Mouse (Mus musculus): ENCODE measurements around the gene Tmem39a.

Tmem39a gene

GRCm38 (mm10) chr16:38558221-38558748 lies at the start of gene Tmem39a:
Gene Tmem39a, plus strand, starts transcription at chr16:38558698.
- no peak for DNase-seq (ENCODE audit: low spot score)

- DNase-seq (ENCODE audit: low spot score): no peak
Measured at GRCm38 (mm10) chr16:38510846-38511245, 47.7 kb upstream of the Tmem39a start.

- DNase-seq (ENCODE audit: low spot score): no peak
Measured at GRCm38 (mm10) chr16:38519140-38519539, 39.4 kb upstream of the Tmem39a start.

GRCm38 (mm10) chr16:38521211-38521987 lies 37.1 kb upstream of the Tmem39a start:
- DNase-seq (ENCODE audit: low spot score): no peak

- peak; percentile 80 for DNase-seq (ENCODE audit: low spot score)
Measured at GRCm38 (mm10) chr16:38522129-38523084, 36.1 kb upstream of the Tmem39a start, which contains the start of gene Timmdc1. Gene Timmdc1, minus strand, starts transcription at chr16:38522663.

GRCm38 (mm10) chr16:38526264-38526663 lies 32.2 kb upstream of the Tmem39a start:
- no peak for DNase-seq (ENCODE audit: low spot score)

- peak; percentile 40 for DNase-seq (ENCODE audit: low spot score)
Measured at GRCm38 (mm10) chr16:38536544-38537146, 21.9 kb upstream of the Tmem39a start.

- DNase-seq (ENCODE audit: low spot score): no peak
Measured at GRCm38 (mm10) chr16:38538716-38539380, 19.6 kb upstream of the Tmem39a start.

GRCm38 (mm10) chr16:38548000-38548399 lies 10.5 kb upstream of the Tmem39a start:
- no peak for DNase-seq (ENCODE audit: low spot score)

GRCm38 (mm10) chr16:38549479-38550396 lies 8.8 kb upstream of the Tmem39a start, which contains the start of gene Poglut1:
Gene Poglut1, minus strand, starts transcription at chr16:38550258.
- peak; percentile 66 for DNase-seq (ENCODE audit: low spot score)

- DNase-seq (ENCODE audit: low spot score): no peak
Measured at GRCm38 (mm10) chr16:38555988-38556387, 2.5 kb upstream of the Tmem39a start.

GRCm38 (mm10) chr16:38562131-38562967 lies 3.9 kb downstream of the Tmem39a start:
- DNase-seq (ENCODE audit: low spot score): peak; percentile 89

GRCm38 (mm10) chr16:38562968-38563327 lies 4.5 kb downstream of the Tmem39a start:
- no peak for DNase-seq (ENCODE audit: low spot score)

GRCm38 (mm10) chr16:38563516-38563915 lies 5.0 kb downstream of the Tmem39a start:
- no peak for DNase-seq (ENCODE audit: low spot score)

- DNase-seq (ENCODE audit: low spot score): no peak
Measured at GRCm38 (mm10) chr16:38568192-38568591, 9.7 kb downstream of the Tmem39a start.

- no peak for DNase-seq (ENCODE audit: low spot score)
Measured at GRCm38 (mm10) chr16:38571481-38571880, 13.0 kb downstream of the Tmem39a start.

GRCm38 (mm10) chr16:38584761-38585160 lies 26.3 kb downstream of the Tmem39a start:
- DNase-seq (ENCODE audit: low spot score): no peak

- DNase-seq (ENCODE audit: low spot score): no peak
Measured at GRCm38 (mm10) chr16:38585186-38585585, 26.7 kb downstream of the Tmem39a start.

GRCm38 (mm10) chr16:38587163-38587562 lies 28.7 kb downstream of the Tmem39a start:
- no peak for DNase-seq (ENCODE audit: low spot score)

Data from ovary, postnatal 10 days (tissue).